Mouse (Mus musculus) retina, adult 2 months (tissue): ENCODE measurements around the gene Specc1.
"Not testable (repeated sequence)": the region's sequence is repeated elsewhere in the genome, so short reads cannot be mapped to it uniquely, and the experiment has no call there.

ENCODE experiments used
- DNase-seq: peaks from one replicate; pipeline ENCODE4 v3.0.0-alpha.2; 2012; ENCODE audit warnings: low read depth, low spot score

The Specc1 gene

GRCm38 (mm10) chr11:61956572-61957295 lies at the start of gene Specc1:
TSS of gene Specc1 (plus strand) at chr11:61956763.
- peak; percentile 70 for DNase-seq

- DNase-seq = no peak
Observed at GRCm38 (mm10) chr11:61908315-61908714, 48.2 kb upstream of the Specc1 start.

- DNase-seq = no peak
Observed at GRCm38 (mm10) chr11:61919702-61920101, 36.9 kb upstream of the Specc1 start.

GRCm38 (mm10) chr11:61923309-61923708 lies 33.3 kb upstream of the Specc1 start:
- no peak for DNase-seq

GRCm38 (mm10) chr11:61929323-61930097 lies 27.1 kb upstream of the Specc1 start:
- DNase-seq = no peak

GRCm38 (mm10) chr11:61930098-61930517 lies 26.5 kb upstream of the Specc1 start, which contains the start of gene Akap10:
TSS of gene Akap10 (minus strand) at chr11:61930252.
- DNase-seq = peak; percentile 86

GRCm38 (mm10) chr11:61930640-61931586 lies 25.6 kb upstream of the Specc1 start:
- DNase-seq = no peak

GRCm38 (mm10) chr11:61937761-61938160 lies 18.8 kb upstream of the Specc1 start:
- no peak for DNase-seq

- no peak for DNase-seq
Observed at GRCm38 (mm10) chr11:61942903-61943302, 13.7 kb upstream of the Specc1 start.

- no peak for DNase-seq
Observed at GRCm38 (mm10) chr11:61944417-61944816, 12.1 kb upstream of the Specc1 start.

GRCm38 (mm10) chr11:61946608-61947007 lies 10.0 kb upstream of the Specc1 start:
- DNase-seq = no peak

GRCm38 (mm10) chr11:61949315-61949714 lies 7.2 kb upstream of the Specc1 start:
- no peak for DNase-seq

- no peak for DNase-seq
Observed at GRCm38 (mm10) chr11:61950632-61951031, 5.9 kb upstream of the Specc1 start.

GRCm38 (mm10) chr11:61955136-61955535 lies 1.4 kb upstream of the Specc1 start:
- DNase-seq = no peak

GRCm38 (mm10) chr11:61955951-61956350 lies 612 bp upstream of the Specc1 start:
- no peak for DNase-seq

- DNase-seq = peak; percentile 28
Observed at GRCm38 (mm10) chr11:61957296-61957813, 792 bp downstream of the Specc1 start.

GRCm38 (mm10) chr11:61958706-61959105 lies 2.1 kb downstream of the Specc1 start:
- not testable (repeated sequence) for DNase-seq

- DNase-seq = no peak
Observed at GRCm38 (mm10) chr11:61960096-61960495, 3.5 kb downstream of the Specc1 start.

- no peak for DNase-seq
Observed at GRCm38 (mm10) chr11:61962684-61963083, 6.1 kb downstream of the Specc1 start.

GRCm38 (mm10) chr11:61963193-61963592 lies 6.6 kb downstream of the Specc1 start:
- no peak for DNase-seq

GRCm38 (mm10) chr11:61964611-61965010 lies 8.0 kb downstream of the Specc1 start:
- DNase-seq = no peak
